Mouse (Mus musculus): ENCODE results near the gene Lin9.
A peak's percentile ranks its signal among the peaks of the same experiment; 100 is the strongest.
"Not testable (repeated sequence)": the region's sequence is repeated elsewhere in the genome, so short reads cannot be mapped to it uniquely, and the experiment has no call there.

Gene Lin9

GRCm38 (mm10) chr1:180641137-180641517 lies at the start of gene Lin9:
TSS of gene Lin9 (plus strand) at chr1:180641150.
- DNase-seq, result peak; percentile 94

GRCm38 (mm10) chr1:180600578-180600977 lies 40.4 kb upstream of the Lin9 start:
- DNase-seq, result no peak

- no peak for DNase-seq
Observed at GRCm38 (mm10) chr1:180601806-180602205, 39.1 kb upstream of the Lin9 start.

- DNase-seq, result peak; percentile 21
Observed at GRCm38 (mm10) chr1:180604579-180604978, 36.4 kb upstream of the Lin9 start.

- DNase-seq, result no peak
Observed at GRCm38 (mm10) chr1:180606106-180606505, 34.8 kb upstream of the Lin9 start.

- no peak for DNase-seq
Observed at GRCm38 (mm10) chr1:180606796-180607577, 34.0 kb upstream of the Lin9 start.

- DNase-seq, result no peak
Observed at GRCm38 (mm10) chr1:180607578-180607879, 33.4 kb upstream of the Lin9 start.

GRCm38 (mm10) chr1:180611842-180612241 lies 29.1 kb upstream of the Lin9 start:
- DNase-seq, result not testable (repeated sequence)

- DNase-seq, result no peak
Observed at GRCm38 (mm10) chr1:180616762-180617161, 24.2 kb upstream of the Lin9 start.

GRCm38 (mm10) chr1:180622389-180622788 lies 18.6 kb upstream of the Lin9 start:
- no peak for DNase-seq

- no peak for DNase-seq
Observed at GRCm38 (mm10) chr1:180623911-180624310, 17.0 kb upstream of the Lin9 start.

GRCm38 (mm10) chr1:180626141-180626540 lies 14.8 kb upstream of the Lin9 start:
- DNase-seq, result peak; percentile 86

- not testable (repeated sequence) for DNase-seq
Observed at GRCm38 (mm10) chr1:180637796-180638195, 3.2 kb upstream of the Lin9 start.

- DNase-seq, result no peak
Observed at GRCm38 (mm10) chr1:180639416-180640401, 1.2 kb upstream of the Lin9 start.

GRCm38 (mm10) chr1:180640605-180641125 lies 285 bp upstream of the Lin9 start:
- DNase-seq, result peak; percentile 63

GRCm38 (mm10) chr1:180641518-180642227 lies 723 bp downstream of the Lin9 start:
- DNase-seq, result no peak

GRCm38 (mm10) chr1:180642228-180642564 lies 1.2 kb downstream of the Lin9 start:
- no peak for DNase-seq

- DNase-seq, result no peak
Observed at GRCm38 (mm10) chr1:180691284-180691683, 50.3 kb downstream of the Lin9 start.

- DNase-seq, result peak; percentile 17
Observed at GRCm38 (mm10) chr1:180696626-180697352, 55.8 kb downstream of the Lin9 start, which contains the start of gene Mixl1. TSS of gene Mixl1 (minus strand) at chr1:180697034.

GRCm38 (mm10) chr1:180698063-180698462 lies 57.1 kb downstream of the Lin9 start:
- no peak for DNase-seq

- DNase-seq, result no peak
Observed at GRCm38 (mm10) chr1:180703400-180703799, 62.5 kb downstream of the Lin9 start.

GRCm38 (mm10) chr1:180707368-180707767 lies 66.4 kb downstream of the Lin9 start:
- peak; percentile 12 for DNase-seq
